Mouse (Mus musculus): Measurements from ENCODE around the gene Gadl1. TPM values are rescaled to one million over a fixed set of nuclear protein-coding genes. Genes with fewer than 3 reads are reported as not detected.

The Gadl1 gene
- polyA plus RNA-seq, 1 experiment from 2014 or later: 0.59 TPM

GRCm38 (mm10) chr9:115924094-115924493 lies 14.8 kb downstream of the Gadl1 start:
- Histone ChIP-seq H3K4me2 (ENCODE audit: low read depth, severe bottlenecking) (no peak overlapping the region), H3K27ac (replicated peaks; ENCODE audit: low read depth, low read length) (no peak overlapping the region), H3K9ac (ENCODE audit: low read length) (no peak overlapping the region), H3K4me1 (ENCODE audit: control insufficient read depth, insufficient read depth, low read length) (no peaks in the 10 kb centered on the region), H3K36me3 (ENCODE audit: control insufficient read depth, insufficient read depth, low read length) (no peaks in the 10 kb centered on the region), H3K4me3 (ENCODE audit: low read depth, low read length) (no peak overlapping the region), H3K9me3 (ENCODE audit: control insufficient read depth, low read length) (no peaks in the 10 kb centered on the region), H3K27me3 (ENCODE audit: control insufficient read depth, insufficient read depth, low read length) (no peaks in the 10 kb centered on the region)
- 100% methylated on average over 1 of the region's 1 CpGs for WGBS
- no peak for DNase-seq (ENCODE audit: low spot score)
- no peak for ATAC-seq (ENCODE audit: insufficient number of reproducible peaks, low FRiP score, low TSS enrichment, low read depth)

GRCm38 (mm10) chr9:115931803-115932202 lies 22.5 kb downstream of the Gadl1 start:
- Histone ChIP-seq H3K4me3 (ENCODE audit: low read depth, low read length) (no peak overlapping the region), H3K4me1 (ENCODE audit: control insufficient read depth, insufficient read depth, low read length) (peaks cover 7% of the 10 kb centered on the region; the same call in 1 of the 2 replicates), H3K9ac (ENCODE audit: low read length) (no peak overlapping the region), H3K27ac (replicated peaks; ENCODE audit: low read depth, low read length) (no peak overlapping the region), H3K4me2 (ENCODE audit: low read depth, severe bottlenecking) (no peak overlapping the region), H3K36me3 (ENCODE audit: control insufficient read depth, insufficient read depth, low read length) (no peaks in the 10 kb centered on the region), H3K27me3 (ENCODE audit: control insufficient read depth, insufficient read depth, low read length) (no peaks in the 10 kb centered on the region), H3K9me3 (ENCODE audit: control insufficient read depth, low read length) (no peaks in the 10 kb centered on the region)
- WGBS: 85% methylated on average over 2 of the region's 2 CpGs
- no peak for DNase-seq (ENCODE audit: low spot score)
- no peak for ATAC-seq (ENCODE audit: insufficient number of reproducible peaks, low FRiP score, low TSS enrichment, low read depth)

GRCm38 (mm10) chr9:115932741-115933140 lies 23.5 kb downstream of the Gadl1 start:
- Histone ChIP-seq H3K27ac (replicated peaks; ENCODE audit: low read depth, low read length) (peak overlapping the region; percentile 58; the same call in 1 of the 2 replicates), H3K9ac (ENCODE audit: low read length) (no peak overlapping the region), H3K27me3 (ENCODE audit: control insufficient read depth, insufficient read depth, low read length) (no peaks in the 10 kb centered on the region), H3K4me1 (ENCODE audit: control insufficient read depth, insufficient read depth, low read length) (peaks cover 7% of the 10 kb centered on the region; the same call in 1 of the 2 replicates), H3K9me3 (ENCODE audit: control insufficient read depth, low read length) (no peaks in the 10 kb centered on the region), H3K36me3 (ENCODE audit: control insufficient read depth, insufficient read depth, low read length) (no peaks in the 10 kb centered on the region), H3K4me2 (ENCODE audit: low read depth, severe bottlenecking) (no peak overlapping the region), H3K4me3 (ENCODE audit: low read depth, low read length) (no peak overlapping the region)
- no peak for DNase-seq (ENCODE audit: low spot score)
- 90% methylated on average over 4 of the region's 4 CpGs for WGBS
- no peak for ATAC-seq (ENCODE audit: insufficient number of reproducible peaks, low FRiP score, low TSS enrichment, low read depth)

DNA sequence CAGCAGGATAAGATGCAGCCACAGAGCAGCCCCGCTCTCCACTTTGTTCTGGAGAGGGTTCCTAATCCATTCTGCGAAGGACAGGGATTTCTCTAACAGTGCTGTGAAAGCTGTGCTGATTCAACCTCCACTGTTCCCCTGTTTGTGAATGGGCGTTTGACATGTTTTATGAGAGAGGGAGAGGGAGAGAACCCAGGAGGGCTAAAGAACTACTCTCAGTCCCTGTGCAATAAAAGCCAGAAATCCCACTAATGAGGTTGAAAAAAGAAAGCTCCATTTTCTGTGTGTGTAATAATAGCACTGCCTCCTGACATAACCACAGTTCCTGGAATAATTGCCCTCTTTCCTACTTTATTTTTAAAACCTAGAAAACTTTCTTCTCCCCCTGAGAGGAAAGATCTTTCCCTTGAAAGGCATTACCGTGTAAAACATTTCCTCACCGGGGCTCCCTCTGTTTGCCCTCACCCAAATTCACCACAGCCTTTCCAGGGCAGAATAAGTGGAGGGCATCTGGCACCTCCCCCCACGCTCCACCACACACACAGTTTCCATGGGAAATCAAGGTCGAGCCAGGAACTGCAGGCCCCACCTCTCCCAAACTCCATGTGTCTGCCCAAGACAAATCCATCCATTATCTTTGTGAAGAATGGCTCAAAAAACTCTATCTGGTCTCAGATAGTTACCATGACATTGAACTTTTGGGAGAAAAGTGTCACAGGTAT lies 24.1 kb downstream of the Gadl1 start:
- ATAC-seq (ENCODE audit: insufficient number of reproducible peaks, low FRiP score, low TSS enrichment, low read depth) (peak; percentile 67; the same call in 1 of the 2 replicates), DNase-seq (ENCODE audit: low spot score) (peak; percentile 62)
- H3K36me3 ChIP-seq (ENCODE audit: control insufficient read depth, insufficient read depth, low read length): no peaks in the 10 kb centered on the region
- no peaks in the 10 kb centered on the region for H3K27me3 ChIP-seq (ENCODE audit: control insufficient read depth, insufficient read depth, low read length)
- 31% methylated on average over 7 of the region's 7 CpGs for WGBS
- peaks cover 7% of the 10 kb centered on the region; the same call in 1 of the 2 replicates for H3K4me1 ChIP-seq (ENCODE audit: control insufficient read depth, insufficient read depth, low read length)
- H3K9ac ChIP-seq (ENCODE audit: low read length): no peak overlapping the region
- peak overlapping the region; percentile 70 for H3K27ac ChIP-seq (replicated peaks; ENCODE audit: low read depth, low read length)
- H3K4me3 ChIP-seq (ENCODE audit: low read depth, low read length): no peak overlapping the region
- H3K4me2 ChIP-seq (ENCODE audit: low read depth, severe bottlenecking): no peak overlapping the region
- H3K9me3 ChIP-seq (ENCODE audit: control insufficient read depth, low read length): no peaks in the 10 kb centered on the region

DNA sequence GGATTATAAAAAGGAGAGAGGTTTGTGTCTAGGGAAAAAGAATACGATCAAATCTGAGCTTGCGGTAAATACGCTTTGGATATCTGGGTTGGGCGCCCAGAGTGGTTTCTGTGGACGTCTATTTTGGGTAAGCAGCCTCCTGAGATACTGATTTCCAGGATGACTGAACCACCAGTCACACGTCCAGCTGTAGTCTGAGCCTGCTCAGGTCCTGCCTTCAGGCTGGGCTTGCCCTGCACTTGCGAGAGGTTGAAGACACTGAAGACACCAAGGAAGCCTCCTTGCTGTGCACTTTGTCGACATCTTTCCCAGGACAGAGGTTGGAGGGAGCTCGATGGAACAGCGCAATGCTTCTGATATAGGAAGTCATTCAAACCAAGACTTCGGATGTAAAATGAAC lies 25.0 kb downstream of the Gadl1 start:
- Histone ChIP-seq H3K9ac (ENCODE audit: low read length) (no peak overlapping the region), H3K4me2 (ENCODE audit: low read depth, severe bottlenecking) (no peak overlapping the region), H3K36me3 (ENCODE audit: control insufficient read depth, insufficient read depth, low read length) (no peaks in the 10 kb centered on the region), H3K27me3 (ENCODE audit: control insufficient read depth, insufficient read depth, low read length) (no peaks in the 10 kb centered on the region), H3K9me3 (ENCODE audit: control insufficient read depth, low read length) (no peaks in the 10 kb centered on the region), H3K4me1 (ENCODE audit: control insufficient read depth, insufficient read depth, low read length) (peaks cover 7% of the 10 kb centered on the region; the same call in 1 of the 2 replicates), H3K27ac (replicated peaks; ENCODE audit: low read depth, low read length) (peak overlapping the region; percentile 49; the same call in 1 of the 2 replicates), H3K4me3 (ENCODE audit: low read depth, low read length) (no peak overlapping the region)
- DNase-seq (ENCODE audit: low spot score) (no peak), ATAC-seq (ENCODE audit: insufficient number of reproducible peaks, low FRiP score, low TSS enrichment, low read depth) (no peak)
- WGBS: 92% methylated on average over 11 of the region's 11 CpGs

- ATAC-seq (ENCODE audit: insufficient number of reproducible peaks, low FRiP score, low TSS enrichment, low read depth) (no peak), DNase-seq (ENCODE audit: low spot score) (no peak)
- Histone ChIP-seq H3K27me3 (ENCODE audit: control insufficient read depth, insufficient read depth, low read length) (no peaks in the 10 kb centered on the region), H3K4me3 (ENCODE audit: low read depth, low read length) (no peak overlapping the region), H3K27ac (replicated peaks; ENCODE audit: low read depth, low read length) (no peak overlapping the region), H3K9me3 (ENCODE audit: control insufficient read depth, low read length) (no peaks in the 10 kb centered on the region), H3K4me2 (ENCODE audit: low read depth, severe bottlenecking) (no peak overlapping the region), H3K36me3 (ENCODE audit: control insufficient read depth, insufficient read depth, low read length) (no peaks in the 10 kb centered on the region), H3K4me1 (ENCODE audit: control insufficient read depth, insufficient read depth, low read length) (peaks cover 7% of the 10 kb centered on the region; the same call in 1 of the 2 replicates), H3K9ac (ENCODE audit: low read length) (no peak overlapping the region)
- WGBS: 82% methylated on average over 2 of the region's 2 CpGs
These were observed 27.1 kb downstream of the Gadl1 start for GRCm38 (mm10) chr9:115936350-115936749.

DNA sequence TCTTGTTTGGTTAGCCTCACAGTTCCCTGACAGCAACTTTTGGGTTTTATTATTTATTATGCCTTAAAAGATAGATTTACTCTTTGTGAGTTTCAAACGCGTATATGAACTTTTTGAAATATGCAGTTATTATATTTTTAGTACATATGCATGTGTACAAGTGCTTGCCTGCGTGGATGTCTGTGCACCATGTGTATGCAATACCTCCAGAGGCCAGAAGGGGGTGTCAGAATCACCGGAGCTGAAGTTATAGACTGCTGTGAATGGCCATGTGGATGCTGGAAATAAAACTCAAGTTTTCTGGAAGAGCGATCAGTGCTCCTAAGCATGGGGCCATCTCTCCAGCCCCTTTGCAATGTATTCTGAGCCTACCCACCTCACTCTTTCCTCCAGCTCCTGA lies 28.7 kb downstream of the Gadl1 start:
- DNase-seq (ENCODE audit: low spot score) (no peak), ATAC-seq (ENCODE audit: insufficient number of reproducible peaks, low FRiP score, low TSS enrichment, low read depth) (no peak)
- Histone ChIP-seq H3K4me3 (ENCODE audit: low read depth, low read length) (no peak overlapping the region), H3K4me1 (ENCODE audit: control insufficient read depth, insufficient read depth, low read length) (peaks cover 3% of the 10 kb centered on the region; the same call in 1 of the 2 replicates), H3K4me2 (ENCODE audit: low read depth, severe bottlenecking) (no peak overlapping the region), H3K9me3 (ENCODE audit: control insufficient read depth, low read length) (no peaks in the 10 kb centered on the region), H3K36me3 (ENCODE audit: control insufficient read depth, insufficient read depth, low read length) (no peaks in the 10 kb centered on the region), H3K27me3 (ENCODE audit: control insufficient read depth, insufficient read depth, low read length) (no peaks in the 10 kb centered on the region), H3K27ac (replicated peaks; ENCODE audit: low read depth, low read length) (no peak overlapping the region), H3K9ac (ENCODE audit: low read length) (no peak overlapping the region)
- 95% methylated on average over 5 of the region's 5 CpGs for WGBS

DNA sequence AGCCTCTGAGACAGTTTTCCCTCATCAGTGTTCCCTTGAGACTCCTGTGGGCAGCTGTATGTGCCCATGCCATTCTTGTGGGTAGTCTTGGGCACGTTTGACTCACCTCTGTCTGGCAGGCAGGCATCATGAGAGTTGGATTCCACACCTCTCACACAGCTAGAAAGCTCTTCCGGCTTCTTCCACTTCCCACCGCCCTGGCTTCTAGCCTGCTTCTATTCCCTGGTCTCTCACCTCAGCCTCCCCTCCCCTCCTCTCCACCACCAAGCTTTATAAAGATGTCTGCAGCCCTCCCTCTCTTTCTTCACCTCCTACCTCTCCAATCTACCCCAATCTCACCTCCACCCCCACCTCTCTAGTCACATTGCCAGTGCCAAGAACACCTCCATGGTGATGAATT lies 30.2 kb downstream of the Gadl1 start:
- no peaks in the 10 kb centered on the region for H3K27me3 ChIP-seq (ENCODE audit: control insufficient read depth, insufficient read depth, low read length)
- no peaks in the 10 kb centered on the region for H3K9me3 ChIP-seq (ENCODE audit: control insufficient read depth, low read length)
- H3K9ac ChIP-seq (ENCODE audit: low read length): no peak overlapping the region
- no peak for ATAC-seq (ENCODE audit: insufficient number of reproducible peaks, low FRiP score, low TSS enrichment, low read depth)
- H3K4me3 ChIP-seq (ENCODE audit: low read depth, low read length): no peak overlapping the region
- no peak for DNase-seq (ENCODE audit: low spot score)
- 0 out of 2 replicates have a peak, but pooled peaks cover 2% of the 10 kb centered on the region for H3K4me1 ChIP-seq (ENCODE audit: control insufficient read depth, insufficient read depth, low read length)
- 88% methylated on average over 3 of the region's 3 CpGs for WGBS
- no peaks in the 10 kb centered on the region for H3K36me3 ChIP-seq (ENCODE audit: control insufficient read depth, insufficient read depth, low read length)
- H3K4me2 ChIP-seq (ENCODE audit: low read depth, severe bottlenecking): no peak overlapping the region
- no peak overlapping the region for H3K27ac ChIP-seq (replicated peaks; ENCODE audit: low read depth, low read length)

All from limb, embryonic 11.5 days (tissue).